Mouse (Mus musculus): ENCODE results near the gene Csf2rb2.
A peak's percentile ranks its signal among the peaks of the same experiment; 100 is the strongest.

GRCm38 (mm10) chr15:78320825-78321496, 15.4 kb upstream of the Csf2rb2 start:
- peak; percentile 74 for TF ChIP-seq CTCF (IDR thresholded peaks at IDR 0.05; ENCODE audit: control insufficient read depth, insufficient read depth, insufficient replicate concordance, low read depth, low read length)
- TF ChIP-seq POLR2A (IDR thresholded peaks at IDR 0.05; ENCODE audit: control insufficient read depth, low read depth, low read length): no peak

Data from testis, adult 2 months (tissue).